Mouse (Mus musculus) forebrain, embryonic 15.5 days (tissue): ENCODE measurements around the gene Kat6b. TPM values are rescaled to one million over a fixed set of nuclear protein-coding genes. Genes with fewer than 3 reads are reported as not detected.

Experiments
- ATAC-seq: fragments of 200-750 bp; cut with Nextera tagmentation; replicated peaks from 2 replicates; pipeline ENCODE4 v1.8.0; 2017; ENCODE audit warnings: mild to moderate bottlenecking, moderate TSS enrichment, moderate library complexity
- H3K27ac ChIP-seq: fragments of 300-500 bp; sonication (generic); replicated peaks from 2 replicates; pipeline ENCODE4 v1.5.1; 2015; ENCODE audit warnings: mild to moderate bottlenecking, inconsistent platforms
- H3K27me3 ChIP-seq: fragments of 300-500 bp; sonication (generic); 2 replicates; pipeline ENCODE4 v1.6.1; 2015; ENCODE audit warnings: inconsistent platforms
- H3K36me3 ChIP-seq: fragments of 300-500 bp; sonication (generic); 2 replicates; pipeline ENCODE4 v1.6.1; 2015; ENCODE audit warnings: mild to moderate bottlenecking, inconsistent platforms
- H3K4me1 ChIP-seq: fragments of 300-500 bp; sonication (generic); 2 replicates; pipeline ENCODE4 v1.6.1; 2015; ENCODE audit warnings: inconsistent platforms
- H3K4me2 ChIP-seq: fragments of 300-500 bp; sonication (generic); replicated peaks from 2 replicates; pipeline ENCODE4 v1.6.1; 2015; ENCODE audit warnings: mild to moderate bottlenecking, inconsistent platforms
- H3K4me3 ChIP-seq: fragments of 300-500 bp; sonication (generic); 2 replicates; pipeline ENCODE4 v1.5.1; 2015; ENCODE audit warnings: mild to moderate bottlenecking, inconsistent platforms
- H3K9ac ChIP-seq: fragments of 300-500 bp; sonication (generic); replicated peaks from 2 replicates; pipeline ENCODE4 v1.6.1; 2015; ENCODE audit warnings: mild to moderate bottlenecking, inconsistent platforms
- H3K9me3 ChIP-seq: fragments of 300-500 bp; sonication (generic); 2 replicates; pipeline ENCODE4 v1.6.1; 2016; ENCODE audit warnings: inconsistent platforms
- WGBS: fragments of 180-500 bp; shearing (Covaris S2); methylation state at CpG from one replicate; pipeline ENCODE4 v1.1.7; 2015; ENCODE audit warnings: mixed read lengths; 5-methylcytosine and 5-hydroxymethylcytosine counted together
- polyA plus RNA-seq: library from polyadenylated mRNA; unstranded; fragments of >200 nt; fragmentation: Nextera tagmentation; extraction: Ambion mirVana; gene quantifications from 2 replicates; pipeline ENCODE4 v1.2.1, GENCODE M21; 2015

Kat6b gene
- polyA plus RNA-seq, 1 experiment from 2014 or later, result 29.5 TPM

DNA sequence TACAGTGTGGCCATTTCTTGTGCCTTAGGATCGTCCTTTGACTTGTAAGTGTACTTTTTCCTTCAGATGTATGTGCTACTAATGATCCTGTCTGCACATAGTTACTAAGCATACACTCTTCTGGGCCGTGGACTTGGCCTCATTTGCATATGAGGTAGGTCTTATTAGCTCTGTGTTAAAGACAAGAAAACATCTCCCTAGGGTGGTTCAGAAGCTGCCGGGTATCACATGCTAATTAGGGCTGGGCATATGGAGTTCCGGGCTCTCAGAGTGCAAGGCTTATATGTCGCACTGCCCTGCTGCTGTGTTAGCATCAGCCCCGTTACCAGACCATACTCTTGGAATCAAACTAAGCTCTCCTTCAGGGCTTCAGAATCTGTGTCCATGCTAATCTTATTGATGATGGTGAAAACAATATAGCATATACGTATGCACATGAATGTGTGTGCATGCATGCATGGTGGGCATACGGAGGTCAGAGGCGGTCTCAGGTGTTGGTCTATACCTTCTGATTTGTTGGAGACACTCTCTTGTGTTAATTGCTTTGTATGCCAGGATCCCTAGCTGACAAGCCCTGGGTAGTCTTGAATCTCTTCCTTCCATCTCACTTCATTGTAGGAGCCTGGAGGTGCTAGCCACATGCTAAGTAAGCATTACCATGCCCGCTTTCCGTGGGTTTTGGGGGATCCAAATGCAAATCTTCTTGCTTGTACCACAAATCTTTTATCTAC is 53.5 kb downstream of the Kat6b start:
- Histone ChIP-seq H3K27me3 (no peaks in the 10 kb centered on the region), H3K4me1 (peaks cover 46% of the 10 kb centered on the region), H3K4me2 (peak overlapping the region; percentile 18), H3K36me3 (no peaks in the 10 kb centered on the region), H3K9ac (no peak overlapping the region), H3K9me3 (no peaks in the 10 kb centered on the region), H3K4me3 (no peak overlapping the region), H3K27ac (peak overlapping the region; percentile 72)
- peak; percentile 69 for ATAC-seq
- WGBS, result 38% methylated on average over 11 of the region's 11 CpGs

DNA sequence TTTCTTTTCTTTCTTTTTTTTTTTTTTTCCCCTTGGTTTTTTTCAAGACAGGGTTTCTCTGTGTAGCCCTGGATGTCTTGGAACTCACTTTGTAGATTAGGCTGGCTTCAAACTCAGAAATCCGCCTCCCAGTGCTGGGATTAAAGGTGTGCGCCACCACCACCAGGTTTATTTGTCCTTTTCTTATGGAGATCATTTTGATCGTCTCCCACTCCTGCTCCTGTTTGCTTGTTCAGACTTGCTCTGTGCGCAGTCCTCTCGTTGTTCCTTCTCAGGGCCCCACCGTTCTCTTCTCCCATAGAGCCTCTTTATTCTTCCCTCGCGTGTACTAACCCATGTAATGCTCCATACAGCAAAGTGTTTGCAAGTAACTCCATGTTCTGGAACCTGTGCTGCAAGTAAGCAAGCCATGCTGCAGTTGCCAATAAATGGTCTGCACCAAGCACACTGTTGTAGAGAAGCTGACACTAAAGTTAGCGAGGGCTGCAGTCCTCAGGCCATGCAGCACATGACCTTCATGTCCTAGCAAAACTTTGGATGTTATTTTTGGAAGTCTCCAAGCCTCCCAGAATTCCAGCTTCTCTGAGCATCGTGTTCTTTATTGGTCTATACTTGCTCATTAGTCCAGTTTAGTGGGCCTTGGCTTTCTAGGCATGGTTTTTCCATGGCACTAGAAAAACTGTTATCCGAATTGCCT is 55.4 kb downstream of the Kat6b start:
- H3K27ac ChIP-seq, result no peak overlapping the region
- no peak for ATAC-seq
- H3K36me3 ChIP-seq, result peaks cover 3% of the 10 kb centered on the region; the same call in 1 of the 2 replicates
- no peak overlapping the region for H3K4me2 ChIP-seq
- 81% methylated on average over 11 of the region's 11 CpGs for WGBS
- no peak overlapping the region for H3K4me3 ChIP-seq
- H3K9ac ChIP-seq, result no peak overlapping the region
- peaks cover 41% of the 10 kb centered on the region for H3K4me1 ChIP-seq
- H3K27me3 ChIP-seq, result no peaks in the 10 kb centered on the region
- no peaks in the 10 kb centered on the region for H3K9me3 ChIP-seq

DNA sequence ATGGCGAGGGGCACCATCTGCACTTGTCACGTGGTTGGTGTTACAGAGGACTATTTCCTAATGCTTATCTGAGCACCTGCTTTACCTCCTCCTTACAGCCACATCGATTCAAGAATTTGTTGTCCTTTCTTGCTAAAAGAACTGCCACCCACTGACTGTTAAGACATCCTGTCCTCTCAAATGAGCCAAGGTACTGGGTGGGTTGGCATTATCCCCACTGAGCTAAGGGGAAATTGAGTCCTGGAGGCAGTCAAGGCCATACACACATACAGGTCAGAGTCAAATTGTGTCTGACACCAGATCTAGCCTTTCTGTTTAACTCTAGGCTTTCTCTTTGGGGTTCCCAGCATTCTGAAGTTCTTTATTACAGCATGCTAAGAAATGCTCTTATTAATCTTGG is 56.6 kb downstream of the Kat6b start:
- ATAC-seq, result no peak
- H3K4me1 ChIP-seq, result peaks cover 32% of the 10 kb centered on the region
- H3K9me3 ChIP-seq, result no peaks in the 10 kb centered on the region
- H3K27ac ChIP-seq, result no peak overlapping the region
- peaks cover 12% of the 10 kb centered on the region; the same call in 1 of the 2 replicates for H3K36me3 ChIP-seq
- no peak overlapping the region for H3K4me2 ChIP-seq
- H3K4me3 ChIP-seq, result no peak overlapping the region
- no peak overlapping the region for H3K9ac ChIP-seq
- no peaks in the 10 kb centered on the region for H3K27me3 ChIP-seq
- 81% methylated on average over 3 of the region's 3 CpGs for WGBS

DNA sequence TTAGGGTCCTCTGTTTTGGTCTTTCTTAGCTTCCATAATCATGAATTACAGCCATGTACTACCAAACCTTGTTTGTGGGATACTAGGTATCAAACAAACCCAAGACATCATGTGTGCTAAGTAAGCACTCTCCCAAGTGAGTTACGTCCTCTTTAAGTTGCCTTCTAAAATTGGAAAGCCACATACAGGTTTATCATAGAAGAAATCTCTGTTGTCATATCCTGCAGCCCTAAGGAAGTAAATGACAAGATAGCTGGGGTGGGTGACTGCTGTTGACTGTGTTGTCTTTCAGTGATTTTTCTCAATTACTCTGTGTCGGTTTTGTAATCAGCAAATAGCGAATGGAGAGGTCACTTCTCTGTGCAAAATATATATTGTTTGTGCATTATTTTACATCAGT is 58.5 kb downstream of the Kat6b start:
- no peak overlapping the region for H3K9ac ChIP-seq
- no peak overlapping the region for H3K27ac ChIP-seq
- peaks cover 20% of the 10 kb centered on the region for H3K4me1 ChIP-seq
- H3K27me3 ChIP-seq, result no peaks in the 10 kb centered on the region
- ATAC-seq, result no peak
- 98% methylated on average over 3 of the region's 3 CpGs for WGBS
- H3K4me2 ChIP-seq, result no peak overlapping the region
- no peaks in the 10 kb centered on the region for H3K9me3 ChIP-seq
- no peak overlapping the region for H3K4me3 ChIP-seq
- H3K36me3 ChIP-seq, result peaks cover 12% of the 10 kb centered on the region; the same call in 1 of the 2 replicates

DNA sequence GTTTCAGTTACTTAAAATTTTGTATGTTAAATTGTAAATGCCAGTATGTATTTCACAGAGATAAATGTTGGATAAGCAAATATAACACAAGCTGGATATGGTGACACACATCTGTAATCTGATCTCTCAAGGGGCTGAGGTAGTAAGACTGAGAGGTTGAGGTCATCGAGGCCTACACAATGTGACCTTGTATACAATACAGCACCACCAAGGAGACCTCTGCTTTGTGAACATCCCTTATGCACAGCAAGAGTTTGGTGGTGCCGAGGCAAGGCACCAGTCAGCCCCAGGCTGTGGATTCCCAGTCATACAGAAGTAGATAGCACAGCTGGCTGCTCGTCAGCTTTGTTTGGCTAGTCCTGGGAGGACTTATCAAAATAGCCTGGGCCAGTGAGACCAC is 59.1 kb downstream of the Kat6b start:
- Histone ChIP-seq H3K27me3 (no peaks in the 10 kb centered on the region), H3K4me1 (peaks cover 16% of the 10 kb centered on the region), H3K9me3 (no peaks in the 10 kb centered on the region), H3K27ac (no peak overlapping the region), H3K36me3 (peaks cover 12% of the 10 kb centered on the region; the same call in 1 of the 2 replicates), H3K4me2 (no peak overlapping the region), H3K9ac (no peak overlapping the region), H3K4me3 (no peak overlapping the region)
- WGBS, result 71% methylated on average over 3 of the region's 3 CpGs
- no peak for ATAC-seq

DNA sequence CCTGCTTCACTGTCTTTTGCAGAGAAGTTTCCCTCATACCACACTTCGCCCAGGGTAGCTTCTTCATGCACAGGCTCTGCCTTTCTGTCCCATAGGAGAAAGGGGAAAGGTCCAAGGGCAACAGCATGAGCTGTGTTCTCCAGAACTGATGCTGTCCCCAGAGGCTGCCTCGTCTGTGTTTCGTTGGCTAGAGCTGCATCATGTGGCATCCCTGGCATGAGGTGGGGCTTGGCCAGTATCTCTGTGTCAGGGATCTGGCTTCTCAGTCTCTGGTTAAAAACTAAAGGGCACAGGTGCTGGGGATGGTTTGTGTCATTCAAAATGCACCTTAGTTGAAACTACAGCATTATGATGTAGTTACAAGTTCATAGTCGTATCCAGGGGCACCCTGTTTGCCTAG is 64.3 kb downstream of the Kat6b start:
- no peak overlapping the region for H3K9ac ChIP-seq
- 61% methylated on average over 4 of the region's 4 CpGs for WGBS
- H3K4me2 ChIP-seq, result no peak overlapping the region
- no peaks in the 10 kb centered on the region for H3K27me3 ChIP-seq
- H3K36me3 ChIP-seq, result peaks cover 12% of the 10 kb centered on the region; the same call in 1 of the 2 replicates
- H3K4me3 ChIP-seq, result no peak overlapping the region
- ATAC-seq, result no peak
- 0 out of 2 replicates have a peak overlapping the region, but pooled peaks have one; percentile 24 for H3K27ac ChIP-seq
- H3K9me3 ChIP-seq, result no peaks in the 10 kb centered on the region
- H3K4me1 ChIP-seq, result peaks cover 47% of the 10 kb centered on the region

DNA sequence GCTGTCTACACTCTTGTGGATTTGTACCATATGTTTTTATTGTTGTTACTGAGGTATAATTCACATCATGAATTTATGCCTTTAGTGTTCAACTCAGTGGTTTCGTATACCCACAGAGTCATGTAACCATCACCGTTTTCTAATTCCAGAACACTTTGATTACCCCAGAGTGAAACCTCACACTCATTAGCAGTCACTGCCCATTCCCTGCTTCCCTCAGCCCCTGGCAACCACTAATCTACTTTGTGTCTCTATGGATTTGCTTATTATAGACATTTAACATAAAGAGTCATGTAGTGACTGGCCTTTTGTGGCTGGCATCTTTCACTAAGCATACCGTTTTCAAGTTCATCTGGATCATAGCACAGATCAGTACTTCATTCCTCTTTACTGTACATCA is 65.1 kb downstream of the Kat6b start:
- WGBS, result 11% methylated on average over 3 of the region's 3 CpGs
- Histone ChIP-seq H3K4me1 (peaks cover 56% of the 10 kb centered on the region), H3K4me3 (no peak overlapping the region), H3K27ac (peak overlapping the region; percentile 40; the same call in 1 of the 2 replicates), H3K4me2 (no peak overlapping the region), H3K9ac (no peak overlapping the region), H3K36me3 (peaks cover 10% of the 10 kb centered on the region; the same call in 1 of the 2 replicates), H3K9me3 (no peaks in the 10 kb centered on the region), H3K27me3 (no peaks in the 10 kb centered on the region)
- no peak for ATAC-seq

DNA sequence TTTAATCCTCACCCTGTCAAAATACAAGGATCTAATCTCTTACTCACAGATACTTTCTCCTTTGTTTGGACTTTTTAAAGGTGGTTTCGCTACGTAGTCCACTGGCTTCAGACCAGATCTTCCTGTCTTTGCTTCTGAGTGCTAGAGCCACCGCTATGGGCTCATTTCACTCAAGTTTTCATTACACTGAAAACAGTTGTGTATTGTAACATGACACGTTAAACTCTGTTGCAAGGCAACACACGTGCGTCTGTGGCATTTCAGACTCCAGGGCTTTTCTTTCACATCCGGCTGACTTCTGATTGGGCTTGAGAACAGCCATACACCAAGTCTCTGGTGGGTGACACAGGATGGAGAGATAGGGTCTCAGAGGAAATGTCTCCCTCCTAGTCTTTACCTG is 66.1 kb downstream of the Kat6b start:
- peak overlapping the region; percentile 40; the same call in 1 of the 2 replicates for H3K27ac ChIP-seq
- ATAC-seq, result no peak
- peaks cover 61% of the 10 kb centered on the region for H3K4me1 ChIP-seq
- no peak overlapping the region for H3K4me3 ChIP-seq
- no peak overlapping the region for H3K4me2 ChIP-seq
- 16% methylated on average over 7 of the region's 7 CpGs for WGBS
- H3K9ac ChIP-seq, result no peak overlapping the region
- no peaks in the 10 kb centered on the region for H3K9me3 ChIP-seq
- H3K27me3 ChIP-seq, result no peaks in the 10 kb centered on the region
- peaks cover 3% of the 10 kb centered on the region; the same call in 1 of the 2 replicates for H3K36me3 ChIP-seq

DNA sequence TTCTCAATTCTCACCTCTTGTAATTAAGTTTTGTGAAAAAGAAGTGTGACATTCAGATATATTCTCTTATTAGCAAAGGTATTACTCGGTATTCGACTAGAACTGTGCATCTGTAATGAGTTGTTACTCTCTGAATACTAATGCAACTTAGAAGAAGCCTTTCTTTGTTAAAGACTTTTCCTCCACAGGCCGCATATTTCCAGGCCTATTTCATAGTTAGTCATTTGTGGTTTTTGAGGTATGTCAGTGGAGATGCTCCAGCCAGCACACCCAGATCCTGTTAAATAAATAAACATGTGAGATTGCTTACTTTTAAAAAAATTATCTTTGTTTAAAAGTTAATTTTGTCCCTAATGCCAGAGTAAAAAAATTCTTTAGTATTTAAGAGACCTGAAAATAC is 66.7 kb downstream of the Kat6b start:
- H3K27ac ChIP-seq, result no peak overlapping the region
- no peak for ATAC-seq
- no peak overlapping the region for H3K4me3 ChIP-seq
- no peaks in the 10 kb centered on the region for H3K27me3 ChIP-seq
- H3K36me3 ChIP-seq, result no peaks in the 10 kb centered on the region
- H3K4me1 ChIP-seq, result peaks cover 65% of the 10 kb centered on the region
- 14% methylated on average over 3 of the region's 3 CpGs for WGBS
- H3K9ac ChIP-seq, result no peak overlapping the region
- no peaks in the 10 kb centered on the region for H3K9me3 ChIP-seq
- no peak overlapping the region for H3K4me2 ChIP-seq

DNA sequence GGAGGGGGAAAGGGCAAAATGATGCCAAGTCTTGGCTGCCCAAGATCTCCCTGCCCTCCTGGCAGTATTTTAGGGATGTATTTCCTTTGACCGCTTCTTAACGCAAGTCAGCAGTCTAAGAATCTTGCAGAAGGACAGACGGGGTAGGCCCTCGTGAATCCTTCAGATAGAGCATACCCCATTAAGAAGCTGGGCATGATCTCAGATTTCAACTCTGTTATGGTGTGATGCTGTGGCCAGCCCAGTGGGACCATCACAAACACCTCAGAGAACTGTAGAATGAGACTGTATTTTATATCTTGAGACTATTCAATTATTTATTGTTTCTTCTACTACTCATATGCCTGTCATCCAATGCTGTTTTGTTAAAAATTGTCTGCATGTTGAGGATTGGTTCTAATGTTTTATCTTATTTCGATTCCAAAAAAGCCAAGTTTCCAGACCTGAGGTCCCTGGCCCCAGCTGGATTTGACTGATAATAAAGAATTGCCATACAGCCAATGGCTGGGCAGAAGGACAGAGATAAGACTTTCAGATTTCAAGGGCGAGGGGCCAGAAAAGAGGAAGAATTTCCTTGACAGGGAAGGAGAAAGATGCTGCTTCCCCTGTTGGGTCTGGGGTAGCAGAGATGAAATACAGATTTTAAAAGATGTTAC is 67.8 kb downstream of the Kat6b start:
- Histone ChIP-seq H3K27ac (no peak overlapping the region), H3K4me2 (no peak overlapping the region), H3K4me1 (peaks cover 71% of the 10 kb centered on the region), H3K9me3 (no peaks in the 10 kb centered on the region), H3K27me3 (no peaks in the 10 kb centered on the region), H3K4me3 (no peak overlapping the region), H3K9ac (no peak overlapping the region), H3K36me3 (no peaks in the 10 kb centered on the region)
- ATAC-seq, result no peak
- 85% methylated on average over 6 of the region's 6 CpGs for WGBS

DNA sequence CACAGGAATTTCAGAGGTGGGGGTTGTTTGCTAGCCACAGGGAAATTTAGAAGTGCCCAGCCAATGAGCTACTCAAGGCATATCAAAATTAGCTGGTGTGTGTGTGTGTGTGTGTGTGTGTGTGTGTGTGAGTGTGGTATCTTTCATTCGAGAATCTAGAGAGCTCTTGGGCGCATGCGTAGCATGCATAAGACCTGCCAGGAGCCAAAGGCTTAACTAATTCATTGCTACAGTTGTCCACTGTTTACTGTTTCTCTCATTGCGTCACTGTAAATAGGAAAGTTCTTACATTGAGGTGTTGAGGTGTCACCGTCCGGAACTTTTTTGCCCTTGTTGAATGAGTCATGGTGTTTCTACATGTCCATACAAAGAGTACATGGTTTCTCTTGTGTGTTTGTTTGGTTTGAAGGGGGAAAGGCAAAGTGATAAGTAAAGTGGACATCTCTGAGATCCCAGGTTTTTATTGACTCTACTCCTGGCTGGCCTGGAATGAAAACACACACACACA is 68.4 kb downstream of the Kat6b start:
- Histone ChIP-seq H3K9ac (no peak overlapping the region), H3K27ac (no peak overlapping the region), H3K4me3 (no peak overlapping the region), H3K27me3 (no peaks in the 10 kb centered on the region), H3K4me2 (no peak overlapping the region), H3K36me3 (no peaks in the 10 kb centered on the region), H3K9me3 (no peaks in the 10 kb centered on the region), H3K4me1 (peaks cover 74% of the 10 kb centered on the region)
- no peak for ATAC-seq
- WGBS, result 79% methylated on average over 6 of the region's 6 CpGs

DNA sequence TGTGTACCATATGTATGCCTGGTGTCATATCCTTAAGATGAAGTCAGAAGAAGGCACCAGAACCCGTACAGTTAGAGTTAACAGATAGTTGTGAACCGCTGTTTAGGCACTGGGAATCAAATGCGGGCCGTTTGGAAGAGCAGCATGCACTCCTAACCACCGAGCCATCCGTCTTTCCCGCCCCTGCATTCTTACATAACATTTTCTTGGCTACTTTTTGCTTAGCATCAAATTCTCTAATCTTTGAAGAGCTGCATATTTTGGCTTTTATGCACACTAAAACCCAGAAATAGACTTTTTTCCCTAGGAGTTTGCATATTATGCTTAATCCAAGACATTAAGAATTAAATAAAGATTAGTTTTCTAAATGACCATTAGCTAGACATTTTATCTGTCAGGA is 69.3 kb downstream of the Kat6b start:
- Histone ChIP-seq H3K27ac (no peak overlapping the region), H3K27me3 (no peaks in the 10 kb centered on the region), H3K4me2 (no peak overlapping the region), H3K4me1 (peaks cover 77% of the 10 kb centered on the region), H3K9ac (no peak overlapping the region), H3K36me3 (no peaks in the 10 kb centered on the region), H3K4me3 (no peak overlapping the region), H3K9me3 (no peaks in the 10 kb centered on the region)
- WGBS, result 92% methylated on average over 7 of the region's 7 CpGs
- ATAC-seq, result no peak
